Mouse (Mus musculus): Measurements from ENCODE around the gene Ifngr1. TPM values are rescaled to one million over a fixed set of nuclear protein-coding genes. Genes with fewer than 3 reads are reported as not detected.

Gene Ifngr1
- 18.1 and 26.8 TPM in 2 replicates for polyA plus RNA-seq (2012; rRNA removed)

DNA sequence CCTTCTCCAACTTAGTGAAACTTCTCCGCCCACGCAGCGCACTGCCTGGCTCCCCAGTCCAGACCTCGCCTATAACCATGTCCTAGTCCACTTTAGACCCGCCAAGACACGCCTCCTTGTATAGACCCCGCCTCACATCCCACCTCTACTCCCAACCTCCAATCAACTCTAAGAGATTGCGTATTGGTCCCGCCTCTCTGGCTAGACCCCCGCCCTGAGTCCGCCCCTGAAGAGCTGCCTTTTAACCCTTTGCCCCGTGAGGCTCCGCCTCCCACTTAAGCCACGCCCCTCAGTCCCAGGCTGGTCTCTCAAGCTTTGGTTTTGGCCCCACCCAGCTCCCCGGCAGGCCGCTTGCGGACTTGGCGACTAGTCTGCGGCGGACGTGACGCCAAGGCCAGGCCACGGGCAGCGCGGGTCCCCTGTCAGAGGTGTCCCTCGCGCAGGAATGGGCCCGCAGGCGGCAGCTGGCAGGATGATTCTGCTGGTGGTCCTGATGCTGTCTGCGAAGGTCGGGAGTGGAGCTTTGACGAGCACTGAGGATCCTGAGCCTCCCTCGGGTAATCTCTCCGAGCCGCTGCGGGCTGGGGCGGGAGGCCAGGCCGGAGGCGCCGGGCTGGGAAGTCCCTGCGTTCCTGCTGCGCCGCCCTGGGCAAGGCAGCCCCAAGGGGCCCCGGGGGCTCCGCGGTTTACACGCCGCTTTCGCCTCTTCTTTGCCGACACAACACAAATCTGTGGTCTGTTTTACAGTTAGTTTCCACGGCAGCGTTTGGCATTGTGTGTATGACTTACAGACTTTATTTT, at the start of gene Ifngr1:
Ifngr1 (plus strand) TSS at position 309 of the 801 bp plus-strand sequence.

DNA sequence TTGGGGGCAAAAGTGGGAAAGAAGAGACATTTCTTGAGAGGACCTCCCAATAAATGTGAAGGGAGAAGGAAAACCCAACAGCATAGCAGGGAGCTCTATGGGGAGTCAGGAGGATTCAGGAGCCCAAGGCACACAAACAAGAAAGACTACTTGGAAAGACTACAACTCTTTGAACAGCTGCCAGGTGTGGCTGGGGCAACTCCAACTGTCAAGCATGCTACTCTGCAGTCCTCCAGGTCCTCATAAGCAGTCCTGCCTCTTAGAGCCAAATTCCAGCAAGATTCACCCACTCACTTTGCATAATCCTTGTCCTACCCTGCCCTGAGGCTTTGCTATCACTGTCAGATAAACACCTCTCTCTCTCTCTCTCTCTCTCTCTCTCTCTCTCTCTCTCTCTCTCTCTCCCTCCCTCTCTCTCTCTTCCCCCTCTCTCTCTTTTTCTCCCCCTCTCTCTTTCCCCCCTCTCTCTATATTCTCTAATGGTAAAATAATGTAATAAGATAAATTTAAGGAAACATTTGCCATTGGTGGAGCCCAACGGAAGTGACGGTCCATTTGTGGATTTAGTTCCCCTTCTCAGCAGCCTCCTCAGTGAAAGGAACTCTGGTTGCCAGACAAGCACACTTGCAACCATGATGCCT, 29.8 kb downstream of the Ifngr1 start, which contains the start of gene Il22ra2:
Il22ra2 (plus strand) TSS at position 591 of the 641 bp plus-strand sequence.

Other genes starting within 250 kb of the Ifngr1 start
- gene Olig3, start 235.4 kb upstream of the Ifngr1 start, polyA plus RNA-seq (2012; rRNA removed), result 1.1 TPM in 2 replicates
- not detected in 2 replicates for gene Il22ra2, start 30.0 kb downstream of the Ifngr1 start, polyA plus RNA-seq (2012; rRNA removed)
- 0.18 TPM in 1 of 2 replicates, not detected in the other for gene Il20ra, start 120.6 kb downstream of the Ifngr1 start, polyA plus RNA-seq (2012; rRNA removed)

Data from ovary, adult 2 months (tissue).